Mouse (Mus musculus) left cerebral cortex, postnatal 14 days (tissue): ENCODE measurements around the gene Top2b. TPM values are rescaled to one million over a fixed set of nuclear protein-coding genes. Genes with fewer than 3 reads are reported as not detected.
A peak's percentile ranks its signal among the peaks of the same experiment; 100 is the strongest.

Experiments used
- DNase-seq, 2 experiments: peaks; one replicate each; pipeline ENCODE4 v3.0.0; 2021 to 2022; ENCODE audit warnings: low spot score in 2 of 2, mixed read lengths in 1 of 2
- intact Hi-C: fragments of 180-260 bp; cut with DNase I; formaldehyde crosslinking; loops from one replicate; pipeline ENCODE4 v1.15.1; 2025
- long read RNA-seq, 2 experiments: library from polyadenylated mRNA; stranded (forward); transcript quantifications; one replicate each; pipeline ENCODE4 v2.0.0; 2021
- total RNA-seq, 2 experiments: library from RNA; stranded (reverse); gene quantifications; 2 replicates each; pipeline ENCODE4 v1.2.3; 2021

Gene Top2b
- 100 to 1,000 TPM; 119 to 127 TPM for total RNA-seq
- long read RNA-seq, experiment 1, full-length matches to known transcripts = 33 of 44 reads
- long read RNA-seq, experiment 1, partial matches to known transcripts = 7 of 44 reads
- long read RNA-seq, experiment 1, other reads (novel, unspliced or antisense) = 4 of 44 reads
- long read RNA-seq, experiment 2, full-length matches to known transcripts = 25 of 36 reads
- long read RNA-seq, experiment 2, partial matches to known transcripts = 7 of 36 reads
- long read RNA-seq, experiment 2, other reads (novel, unspliced or antisense) = 4 of 36 reads

GRCm38 (mm10) chr14:16364878-16365337 lies at the start of gene Top2b:
Gene Top2b, plus strand, starts transcription at chr14:16365179.
- peak; percentile 98 to 99 for DNase-seq
- intact Hi-C loops = loop anchor here (2.0 kb wide), 1 partner anchor 116 kb away; the partner anchor contains the start of genes Ngly1 and Oxsm

DNA sequence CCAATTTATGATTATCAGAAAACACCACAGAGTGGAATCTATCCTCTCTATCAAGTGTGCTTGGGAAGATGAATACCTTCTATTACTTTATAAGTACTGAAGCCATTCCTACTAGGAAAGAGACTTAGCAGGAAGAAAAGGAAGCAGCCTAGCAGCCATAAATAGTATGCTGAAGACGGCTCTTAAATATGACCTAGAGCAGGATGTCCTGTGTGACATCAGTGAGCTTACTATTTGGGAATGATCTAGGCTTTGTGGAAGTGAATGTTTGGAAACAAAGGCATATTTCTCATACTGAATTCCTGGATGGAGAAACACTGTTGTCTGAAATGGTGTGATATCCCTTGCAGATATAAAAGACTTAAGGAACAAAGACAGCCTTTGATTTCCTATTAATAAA lies 48.3 kb upstream of the Top2b start:
- intact Hi-C loops = no loop called here

GRCm38 (mm10) chr14:16319818-16320217 lies 45.2 kb upstream of the Top2b start:
- intact Hi-C loops = no loop called here
- no peak for DNase-seq

More for the DNA sequence above, 48.3 kb upstream of the Top2b start:
- DNase-seq = no peak

DNA sequence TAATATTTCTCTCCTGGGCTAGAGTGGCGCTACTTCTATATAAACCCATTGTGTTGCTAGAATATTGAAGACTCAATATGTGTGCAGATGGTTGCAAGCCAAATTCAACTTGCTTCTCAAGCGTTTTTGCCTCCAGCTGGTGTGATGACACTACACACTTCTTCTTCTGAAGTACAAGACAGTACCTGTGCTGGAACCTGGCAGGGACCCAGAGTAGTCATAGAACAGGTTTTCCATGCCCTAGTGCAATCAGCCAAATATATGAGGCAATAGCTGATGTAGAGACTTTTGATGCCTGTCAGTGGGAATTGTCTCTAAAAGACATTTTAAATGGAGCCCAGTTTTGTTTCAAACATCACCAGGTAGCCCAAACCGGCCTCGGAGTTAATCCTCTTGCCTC lies 40.6 kb upstream of the Top2b start:
- no peak for DNase-seq
- intact Hi-C loops = no loop called here

DNA sequence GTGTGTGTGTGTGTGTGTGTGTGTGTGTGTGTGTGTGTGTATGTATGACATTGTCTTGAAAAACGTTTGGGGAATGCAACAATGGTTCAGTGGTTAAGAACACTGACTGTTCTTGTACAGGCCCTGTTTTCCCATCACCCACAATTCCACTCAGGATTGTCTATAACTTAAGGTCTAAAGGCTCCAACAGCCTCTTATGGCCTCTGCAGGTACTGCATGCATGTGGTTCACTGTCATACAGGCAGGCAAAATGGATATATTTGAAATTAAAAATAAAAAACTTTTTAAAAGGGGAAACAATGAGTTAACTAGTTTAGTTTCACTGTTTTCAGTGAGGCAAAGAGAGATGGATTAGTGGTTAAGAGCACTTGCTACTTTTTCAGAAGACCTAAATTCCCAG lies 39.8 kb upstream of the Top2b start:
- DNase-seq = no peak
- intact Hi-C loops = no loop called here

GRCm38 (mm10) chr14:16328531-16328930 lies 36.4 kb upstream of the Top2b start:
- no peak for DNase-seq
- intact Hi-C loops = no loop called here

- intact Hi-C loops = no loop called here
- no peak for DNase-seq
These were observed 36.0 kb upstream of the Top2b start for GRCm38 (mm10) chr14:16328959-16329480.

GRCm38 (mm10) chr14:16329756-16330155 lies 35.2 kb upstream of the Top2b start:
- intact Hi-C loops = no loop called here
- DNase-seq = no peak

DNA sequence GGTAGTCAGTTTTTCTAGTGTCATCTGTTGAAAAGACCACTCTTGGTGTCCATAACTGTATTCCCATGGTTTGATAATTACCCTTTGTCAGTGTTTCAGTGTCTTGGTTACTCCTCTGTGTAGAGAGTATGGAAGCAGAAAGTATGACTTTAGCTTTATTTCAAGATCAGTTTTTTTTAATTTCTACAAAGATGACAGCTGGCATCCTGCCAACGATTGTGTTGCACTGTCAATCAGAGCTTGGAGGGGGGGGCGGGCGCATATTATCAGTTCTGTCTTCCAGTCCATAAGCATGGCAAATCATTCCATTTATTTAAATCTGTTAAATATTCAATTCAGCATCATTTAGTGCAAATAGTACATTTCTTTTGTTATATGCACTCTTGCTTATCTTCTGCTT lies 30.7 kb upstream of the Top2b start:
- intact Hi-C loops = no loop called here
- DNase-seq = no peak

GRCm38 (mm10) chr14:16335835-16336417 lies 29.1 kb upstream of the Top2b start:
- intact Hi-C loops = no loop called here
- DNase-seq = no peak

DNA sequence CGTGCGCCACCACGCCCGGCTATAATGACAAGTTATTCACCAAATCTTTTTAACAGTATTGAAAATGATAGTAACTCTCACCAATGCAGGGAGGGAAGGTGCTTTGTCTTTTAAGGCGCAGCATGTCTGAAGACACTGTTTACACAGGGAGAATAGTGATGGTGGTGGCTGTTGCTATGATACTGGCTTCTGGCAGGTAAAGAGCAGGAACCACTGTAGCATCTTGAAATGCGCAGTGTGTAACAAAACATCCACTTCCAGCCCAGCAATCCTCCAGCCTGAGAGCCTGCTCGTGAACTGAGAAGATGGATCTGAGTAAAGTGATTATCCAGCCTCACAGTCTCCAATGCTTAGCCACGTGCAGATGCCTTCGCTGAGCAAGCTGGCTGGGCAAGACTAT lies 17.5 kb upstream of the Top2b start:
- no peak for DNase-seq
- intact Hi-C loops = no loop called here

DNA sequence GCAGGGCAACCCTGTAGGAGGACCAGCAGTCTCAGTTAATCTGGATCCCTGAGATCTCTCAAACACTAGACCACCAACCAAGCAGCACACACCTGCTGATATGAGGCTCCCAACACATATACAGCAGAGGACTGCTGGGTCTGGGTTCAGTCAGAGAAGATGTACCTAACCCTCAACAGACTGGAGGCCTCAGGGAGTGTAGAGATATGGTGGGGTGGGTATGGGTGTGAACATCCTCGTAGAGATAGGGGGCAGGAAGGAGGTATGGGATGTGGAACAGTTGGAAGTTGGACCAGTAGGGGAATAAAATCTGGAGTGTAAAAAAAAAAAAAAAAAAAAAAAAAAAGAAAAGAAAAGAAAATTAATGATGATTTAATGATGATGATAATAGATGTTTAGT lies 5.3 kb upstream of the Top2b start:
- intact Hi-C loops = no loop called here
- no peak for DNase-seq

GRCm38 (mm10) chr14:16364161-16364831 lies 683 bp upstream of the Top2b start:
- intact Hi-C loops = loop anchor here (2.0 kb wide), 1 partner anchor 115 kb away; the partner anchor contains the start of genes Ngly1 and Oxsm
- DNase-seq = peak; percentile 44 to 69

GRCm38 (mm10) chr14:16365362-16366173 lies 589 bp downstream of the Top2b start:
- intact Hi-C loops = loop anchor here (2.0 kb wide), 1 partner anchor 117 kb away; the partner anchor contains the start of genes Ngly1 and Oxsm
- DNase-seq = peak; percentile 45 to 55

- intact Hi-C loops = no loop called here
- no peak for DNase-seq
These were observed 1.4 kb downstream of the Top2b start for GRCm38 (mm10) chr14:16366174-16366889.

- intact Hi-C loops = no loop called here
- DNase-seq = no peak
These were observed 2.0 kb downstream of the Top2b start for GRCm38 (mm10) chr14:16366986-16367385.

DNA sequence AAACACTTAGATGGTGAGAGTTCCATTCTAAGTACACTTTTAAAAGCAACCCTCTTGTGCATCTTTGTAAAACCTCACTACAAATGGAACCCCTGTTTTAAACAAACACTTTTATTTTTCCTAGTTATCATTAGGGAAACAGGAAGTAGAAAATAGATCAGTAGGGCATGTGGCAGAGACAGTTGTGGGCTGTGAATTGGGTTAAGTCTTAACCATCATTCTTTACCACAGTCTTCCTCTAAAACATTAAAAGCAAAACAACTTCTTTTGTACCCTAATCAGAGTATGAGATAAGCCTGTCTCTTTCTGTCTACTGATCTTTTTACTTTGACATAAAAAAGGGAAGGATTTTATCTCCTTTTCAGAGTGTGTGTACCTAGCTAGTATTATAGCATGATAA lies 7.8 kb downstream of the Top2b start:
- no peak for DNase-seq
- intact Hi-C loops = no loop called here

GRCm38 (mm10) chr14:16373190-16373589 lies 8.2 kb downstream of the Top2b start:
- intact Hi-C loops = no loop called here
- DNase-seq = no peak
